Mouse (Mus musculus) neural tube, embryonic 13.5 days (tissue): Measurements from ENCODE around the gene Rimbp2. TPM values are rescaled to one million over a fixed set of nuclear protein-coding genes. Genes with fewer than 3 reads are reported as not detected.
"Not testable (repeated sequence)": the region's sequence is repeated elsewhere in the genome, so short reads cannot be mapped to it uniquely, and the experiment has no call there.

ENCODE experiments used
- ATAC-seq: fragments of 200-750 bp; cut with Nextera tagmentation; 2 replicates; pipeline ENCODE4 v1.8.0; 2017; ENCODE audit warnings: low read depth, mild to moderate bottlenecking, moderate TSS enrichment, moderate library complexity
- H3K27ac ChIP-seq: fragments of 300-500 bp; sonication (generic); replicated peaks from 2 replicates; pipeline ENCODE4 v1.5.1; 2015; ENCODE audit warnings: moderate library complexity, mild to moderate bottlenecking, inconsistent platforms
- H3K27me3 ChIP-seq: fragments of 300-500 bp; sonication (generic); 2 replicates; pipeline ENCODE4 v1.6.1; 2015; ENCODE audit warnings: mild to moderate bottlenecking, inconsistent platforms
- H3K36me3 ChIP-seq: fragments of 300-500 bp; sonication (generic); 2 replicates; pipeline ENCODE4 v1.6.1; 2015; ENCODE audit warnings: mild to moderate bottlenecking, inconsistent platforms
- H3K4me1 ChIP-seq: fragments of 300-500 bp; sonication (generic); replicated peaks from 2 replicates; pipeline ENCODE4 v1.6.1; 2015; ENCODE audit warnings: inconsistent platforms
- H3K4me2 ChIP-seq: fragments of 300-500 bp; sonication (generic); 2 replicates; pipeline ENCODE4 v1.6.1; 2015; ENCODE audit warnings: inconsistent platforms, mild to moderate bottlenecking, moderate library complexity
- H3K4me3 ChIP-seq: fragments of 300-500 bp; sonication (generic); 2 replicates; pipeline ENCODE4 v1.5.1; 2015; ENCODE audit warnings: mild to moderate bottlenecking, inconsistent platforms
- H3K9ac ChIP-seq: fragments of 300-500 bp; sonication (generic); 2 replicates; pipeline ENCODE4 v1.6.1; 2015; ENCODE audit warnings: moderate library complexity, mild to moderate bottlenecking, inconsistent platforms
- H3K9me3 ChIP-seq: fragments of 300-500 bp; sonication (generic); 2 replicates; pipeline ENCODE4 v1.6.1; 2016; ENCODE audit warnings: inconsistent platforms
- WGBS: fragments of 180-500 bp; shearing (Covaris S2); methylation state at CpG from one replicate; pipeline ENCODE4 v1.1.7; 2015; 5-methylcytosine and 5-hydroxymethylcytosine counted together
- polyA plus RNA-seq: library from polyadenylated mRNA; unstranded; fragments of >200 nt; fragmentation: Nextera tagmentation; extraction: Ambion mirVana; gene quantifications from 2 replicates; pipeline ENCODE4 v1.2.1, GENCODE M21; 2015

The Rimbp2 gene
- 4.7 and 5.2 TPM in 2 replicates for polyA plus RNA-seq

- ATAC-seq = peak; percentile 85
- Histone ChIP-seq H3K9me3 (peaks cover 7% of the 10 kb centered on the region), H3K9ac (peak within 1 kb of the TSS; percentile 83), H3K27ac (peak within 1 kb of the TSS; percentile 93), H3K4me1 (peaks cover 16% of the 10 kb centered on the region), H3K4me3 (peak within 1 kb of the TSS; percentile 56), H3K27me3 (no peaks in the 10 kb centered on the region), H3K4me2 (peak within 1 kb of the TSS; percentile 72), H3K36me3 (no peaks in the 10 kb centered on the region)
- WGBS = 11% methylated on average over 17 of the region's 17 CpGs
Measured at GRCm38 (mm10) chr5:128953278-128954070, at the start of gene Rimbp2. Gene Rimbp2, minus strand, starts transcription at chr5:128953486.

DNA sequence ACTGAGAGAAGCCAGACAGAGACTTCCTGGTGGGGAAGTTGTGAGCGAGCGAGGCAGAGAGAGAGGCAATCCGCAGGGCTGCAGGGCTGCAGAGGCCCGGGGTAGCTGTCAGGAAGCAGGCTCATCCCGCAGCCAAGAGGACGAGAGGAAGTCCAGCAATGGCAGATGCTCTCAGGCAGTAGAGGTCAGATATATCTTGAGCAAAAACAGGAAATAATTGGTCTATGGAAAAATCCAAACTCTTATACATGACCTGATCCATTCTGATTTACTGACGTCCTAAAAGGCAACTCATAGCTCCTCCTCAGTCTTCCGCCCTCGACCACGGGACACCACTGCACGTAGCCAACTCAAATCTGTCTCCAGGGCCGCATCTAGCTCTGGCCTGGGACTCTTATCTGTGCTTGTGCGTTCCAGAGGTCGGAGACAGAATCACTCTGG, 49.3 kb upstream of the Rimbp2 start:
- 62% methylated on average over 14 of the region's 14 CpGs for WGBS
- Histone ChIP-seq H3K9ac (0 out of 2 replicates have a peak overlapping the region, but pooled peaks have one; percentile 17), H3K27me3 (no peaks in the 10 kb centered on the region), H3K4me2 (no peak overlapping the region), H3K4me1 (peaks cover 40% of the 10 kb centered on the region), H3K27ac (no peak overlapping the region), H3K4me3 (no peak overlapping the region), H3K9me3 (no peaks in the 10 kb centered on the region), H3K36me3 (peaks cover 12% of the 10 kb centered on the region)
- ATAC-seq = no peak

DNA sequence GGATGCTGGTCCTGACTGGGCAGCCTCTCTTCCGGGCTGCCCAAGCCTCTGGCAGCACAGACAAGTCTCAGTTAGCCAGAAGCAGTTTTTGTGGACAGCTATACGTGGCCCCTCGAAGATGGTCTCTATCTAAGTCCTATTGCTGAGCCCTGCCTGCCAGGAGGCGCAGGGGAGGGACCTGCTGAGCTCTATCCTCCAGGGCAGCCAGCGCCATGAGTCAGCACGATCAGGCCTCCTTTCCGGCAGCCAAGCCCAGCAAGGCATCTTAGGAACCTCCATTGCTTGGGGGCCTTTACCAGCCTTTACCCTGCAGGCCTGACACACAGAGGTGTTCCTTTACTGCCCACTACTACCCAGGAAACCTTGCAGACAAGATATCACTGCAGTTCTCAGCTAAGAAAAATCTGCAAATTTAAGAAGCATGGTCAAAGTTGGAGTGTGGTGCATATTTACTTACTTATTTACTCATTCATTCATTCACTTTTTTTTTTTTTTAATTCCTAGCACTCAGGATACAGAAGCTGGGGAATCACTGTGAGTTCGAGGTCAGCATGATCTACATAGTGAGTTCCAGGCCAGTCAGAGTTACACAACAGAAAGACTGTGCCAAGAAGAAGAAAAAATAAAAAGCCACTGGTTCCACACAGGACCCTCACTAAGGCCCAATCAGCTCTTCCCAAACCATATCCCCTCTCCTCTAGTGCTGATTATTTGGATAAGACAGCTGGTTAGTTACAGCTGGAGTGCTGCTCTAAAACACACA, 47.6 kb upstream of the Rimbp2 start:
- 47% methylated on average over 8 of the region's 8 CpGs for WGBS
- Histone ChIP-seq H3K4me1 (peaks cover 23% of the 10 kb centered on the region), H3K27me3 (no peaks in the 10 kb centered on the region), H3K4me2 (no peak overlapping the region), H3K9me3 (no peaks in the 10 kb centered on the region), H3K27ac (no peak overlapping the region), H3K4me3 (no peak overlapping the region), H3K36me3 (peaks cover 18% of the 10 kb centered on the region), H3K9ac (no peak overlapping the region)
- ATAC-seq = no peak

GRCm38 (mm10) chr5:128987141-128987954, 34.1 kb upstream of the Rimbp2 start:
- H3K27me3 ChIP-seq = no peaks in the 10 kb centered on the region
- H3K27ac ChIP-seq = 0 out of 2 replicates have a peak overlapping the region, but pooled peaks have one; percentile 18
- 66% methylated on average over 19 of the region's 19 CpGs for WGBS
- no peaks in the 10 kb centered on the region for H3K9me3 ChIP-seq
- ATAC-seq = no peak
- H3K4me3 ChIP-seq = no peak overlapping the region
- no peak overlapping the region for H3K9ac ChIP-seq
- H3K4me1 ChIP-seq = peaks cover 10% of the 10 kb centered on the region; the same call in 1 of the 2 replicates
- no peak overlapping the region for H3K4me2 ChIP-seq
- H3K36me3 ChIP-seq = peaks cover 58% of the 10 kb centered on the region

DNA sequence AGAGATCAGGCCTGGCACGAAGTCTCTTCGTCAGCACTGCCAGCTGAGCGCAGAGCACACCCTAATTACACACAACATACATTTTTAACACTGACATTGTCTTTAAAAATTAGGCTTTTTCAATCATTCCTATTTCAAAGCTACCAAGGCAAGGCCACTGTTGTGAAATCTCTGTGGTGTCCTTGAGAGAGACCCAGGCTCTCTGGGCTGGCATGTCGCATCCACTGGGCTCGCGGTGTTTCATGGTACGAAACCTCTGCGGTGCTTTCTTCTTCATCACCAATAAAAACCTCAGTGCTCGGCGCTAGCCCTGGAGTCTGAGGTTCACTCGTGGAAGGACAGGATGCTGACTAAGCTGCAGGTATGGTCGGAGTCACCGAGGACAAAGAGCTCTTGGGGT, 32.7 kb upstream of the Rimbp2 start:
- H3K27ac ChIP-seq = no peak overlapping the region
- peaks cover 10% of the 10 kb centered on the region; the same call in 1 of the 2 replicates for H3K4me1 ChIP-seq
- H3K4me3 ChIP-seq = no peak overlapping the region
- 89% methylated on average over 13 of the region's 13 CpGs for WGBS
- no peak overlapping the region for H3K4me2 ChIP-seq
- no peaks in the 10 kb centered on the region for H3K9me3 ChIP-seq
- H3K27me3 ChIP-seq = no peaks in the 10 kb centered on the region
- ATAC-seq = no peak
- peaks cover 44% of the 10 kb centered on the region for H3K36me3 ChIP-seq
- no peak overlapping the region for H3K9ac ChIP-seq

- peaks cover 36% of the 10 kb centered on the region for H3K36me3 ChIP-seq
- peaks cover 10% of the 10 kb centered on the region; the same call in 1 of the 2 replicates for H3K4me1 ChIP-seq
- H3K9me3 ChIP-seq = no peaks in the 10 kb centered on the region
- ATAC-seq = no peak
- WGBS = 93% methylated on average over 6 of the region's 6 CpGs
- no peak overlapping the region for H3K9ac ChIP-seq
- no peak overlapping the region for H3K4me3 ChIP-seq
- no peak overlapping the region for H3K4me2 ChIP-seq
- no peaks in the 10 kb centered on the region for H3K27me3 ChIP-seq
- no peak overlapping the region for H3K27ac ChIP-seq
Measured at GRCm38 (mm10) chr5:128984536-128984935, 31.2 kb upstream of the Rimbp2 start.

DNA sequence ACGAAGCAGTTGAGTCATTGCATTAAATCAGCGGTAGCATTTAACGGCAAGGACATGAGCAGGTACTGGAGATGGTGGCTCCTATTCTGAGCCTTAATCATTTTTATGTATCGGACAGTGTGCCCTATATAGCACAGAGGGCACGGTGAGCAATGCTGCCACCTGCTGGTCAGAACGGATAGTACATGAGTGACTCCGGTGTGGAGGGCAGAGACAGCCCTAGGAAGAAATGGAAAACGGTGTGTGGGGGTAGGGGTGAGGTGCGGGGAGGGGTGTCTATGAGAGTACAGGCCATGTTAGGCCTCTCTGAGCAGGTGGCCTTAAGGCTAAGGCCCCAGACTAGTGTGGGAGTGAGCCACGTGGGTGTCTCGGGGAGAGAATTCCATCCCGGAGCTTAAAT, 28.3 kb upstream of the Rimbp2 start:
- no peaks in the 10 kb centered on the region for H3K9me3 ChIP-seq
- WGBS = 21% methylated on average over 12 of the region's 12 CpGs
- H3K9ac ChIP-seq = no peak overlapping the region
- ATAC-seq = peak; percentile 83; the same call in 1 of the 2 replicates
- peaks cover 23% of the 10 kb centered on the region for H3K36me3 ChIP-seq
- H3K27me3 ChIP-seq = no peaks in the 10 kb centered on the region
- H3K4me1 ChIP-seq = no peaks in the 10 kb centered on the region
- H3K4me2 ChIP-seq = no peak overlapping the region
- H3K27ac ChIP-seq = no peak overlapping the region
- no peak overlapping the region for H3K4me3 ChIP-seq

GRCm38 (mm10) chr5:128980857-128981256, 27.6 kb upstream of the Rimbp2 start:
- Histone ChIP-seq H3K4me3 (no peak overlapping the region), H3K27ac (no peak overlapping the region), H3K9ac (no peak overlapping the region), H3K4me2 (no peak overlapping the region), H3K36me3 (peaks cover 15% of the 10 kb centered on the region), H3K9me3 (no peaks in the 10 kb centered on the region), H3K27me3 (no peaks in the 10 kb centered on the region), H3K4me1 (no peaks in the 10 kb centered on the region)
- 75% methylated on average over 7 of the region's 7 CpGs for WGBS
- ATAC-seq = no peak

DNA sequence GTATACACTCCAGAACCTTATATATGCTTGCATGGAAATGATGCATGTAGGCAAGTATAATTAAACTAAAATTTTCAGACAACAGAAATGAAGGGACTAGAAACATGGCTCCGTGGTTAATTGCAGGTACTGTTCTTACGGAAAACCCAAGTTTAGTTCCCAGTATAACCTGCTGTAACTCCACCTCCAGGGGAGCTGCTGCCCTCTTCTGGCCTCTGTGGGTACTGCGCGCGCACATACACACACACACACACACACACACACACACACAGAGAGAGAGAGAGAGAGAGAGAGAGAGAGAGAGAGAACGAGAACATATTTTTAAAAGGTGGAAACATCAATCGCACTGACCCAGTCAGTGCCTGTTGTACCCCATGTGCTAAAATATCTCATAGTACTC, 25.7 kb upstream of the Rimbp2 start:
- Histone ChIP-seq H3K4me2 (no peak overlapping the region), H3K4me1 (no peaks in the 10 kb centered on the region), H3K4me3 (no peak overlapping the region), H3K9ac (no peak overlapping the region), H3K36me3 (no peaks in the 10 kb centered on the region), H3K27ac (no peak overlapping the region), H3K9me3 (no peaks in the 10 kb centered on the region), H3K27me3 (no peaks in the 10 kb centered on the region)
- ATAC-seq = no peak
- 98% methylated on average over 7 of the region's 7 CpGs for WGBS

- not testable (repeated sequence) for H3K4me2 ChIP-seq, H3K27me3 ChIP-seq, H3K36me3 ChIP-seq, H3K27ac ChIP-seq, H3K9me3 ChIP-seq, H3K4me1 ChIP-seq, H3K9ac ChIP-seq, H3K4me3 ChIP-seq, ATAC-seq
- 81% methylated on average over 1 of the region's 1 CpGs for WGBS
Measured at GRCm38 (mm10) chr5:128977466-128977865, 24.2 kb upstream of the Rimbp2 start.

DNA sequence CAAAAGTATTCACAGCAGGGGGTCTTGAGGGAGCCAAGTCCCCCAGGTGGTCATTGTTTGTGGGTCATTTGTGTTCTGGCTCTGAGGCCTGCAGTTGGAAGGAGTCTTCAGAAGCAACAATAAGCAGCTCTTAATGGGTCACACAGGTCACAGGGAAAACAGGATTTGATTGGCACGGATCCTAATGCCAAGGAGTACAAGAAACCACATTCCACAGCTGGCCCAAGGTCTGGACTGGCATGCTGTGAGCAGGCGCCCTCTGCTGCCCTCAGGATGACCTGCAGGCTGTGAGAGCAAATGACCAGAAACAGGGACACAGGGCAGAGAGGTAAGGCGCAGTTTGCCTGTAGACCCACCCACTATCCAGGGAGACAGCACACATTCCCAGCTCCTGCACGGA, 23.0 kb upstream of the Rimbp2 start:
- no peak overlapping the region for H3K4me3 ChIP-seq
- no peaks in the 10 kb centered on the region for H3K27me3 ChIP-seq
- 16% methylated on average over 4 of the region's 4 CpGs for WGBS
- no peaks in the 10 kb centered on the region for H3K36me3 ChIP-seq
- H3K27ac ChIP-seq = no peak overlapping the region
- H3K9me3 ChIP-seq = no peaks in the 10 kb centered on the region
- no peak overlapping the region for H3K4me2 ChIP-seq
- no peaks in the 10 kb centered on the region for H3K4me1 ChIP-seq
- ATAC-seq = no peak
- H3K9ac ChIP-seq = no peak overlapping the region
